ENCODE assay signal across 26 mouse cellular contexts in the genomic region with DNA sequence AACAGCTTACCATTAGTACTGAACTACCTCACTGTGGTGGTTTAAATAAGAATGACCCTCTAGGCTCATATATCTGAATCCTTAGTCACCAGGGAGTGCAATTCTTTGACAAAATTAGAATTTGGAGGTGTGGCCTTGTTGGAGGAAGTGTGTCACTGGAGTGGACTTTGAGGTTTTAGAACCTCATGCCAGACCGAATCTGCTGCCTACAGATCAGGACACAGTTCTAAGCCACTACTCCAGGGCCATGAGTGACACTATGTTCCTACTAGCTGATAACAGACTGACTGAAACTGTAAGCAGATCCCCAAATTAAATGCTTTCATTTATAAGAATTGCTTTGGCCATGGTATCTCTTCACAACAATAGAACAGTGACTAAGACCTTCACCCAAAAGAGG. TPM values are rescaled to one million over a fixed set of nuclear protein-coding genes. Genes with fewer than 3 reads are reported as not detected.
DNase-seq lines count a peak whose midpoint lies in the region; ATAC-seq and TF ChIP-seq lines count a peak whose summit lies in the region.
"Had no signal": no experiment of that assay in that cellular context is flagged by ENCODE, and none has a peak within 500 bp of the region (broad histone marks: within the 10 kb centered on the region; RNA-seq: fewer than 3 reads in every experiment).

No protein-coding gene starts in this region.

- ATAC-seq in liver, postnatal 0 days, result no peak
- ATAC-seq in hindbrain, embryonic 14.5 days (ENCODE audit: low FRiP score), result no peak
- ATAC-seq: forebrain, embryonic 15.5 days; hindbrain, embryonic 16.5 days; intestine, embryonic 15.5 days had no signal

- H3K36me3 ChIP-seq in liver, adult 2 months (ENCODE audit: control insufficient read depth, insufficient read depth, low read length), result peaks cover 38% of the 10 kb centered on the region
- H3K36me3 ChIP-seq in liver, postnatal 0 days (replicated peaks; ENCODE audit: insufficient read depth, low read length), result peaks cover 15% of the 10 kb centered on the region
- peaks cover 79% of the 10 kb centered on the region for H3K36me3 ChIP-seq in hindbrain, embryonic 14.5 days (replicated peaks; ENCODE audit: control insufficient read depth, insufficient read depth)

- TF ChIP-seq CTCF in liver, adult 2 months (IDR thresholded peaks at IDR 0.05; ENCODE audit: low read depth, low read length), result no peak
- no peak for TF ChIP-seq CTCF in liver, postnatal 0 days (IDR thresholded peaks at IDR 0.05; ENCODE audit: low read depth)

- no peak overlapping the region for H3K4me2 ChIP-seq in liver, postnatal 0 days (ENCODE audit: low read depth, low read length)
- H3K4me2 ChIP-seq in hindbrain, embryonic 14.5 days (replicated peaks), result no peak overlapping the region
- H3K4me2 ChIP-seq: embryonic facial prominence, embryonic 13.5 days; forebrain, embryonic 12.5 days; forebrain, embryonic 15.5 days; heart, embryonic 11.5 days; hindbrain, embryonic 12.5 days; intestine, embryonic 15.5 days had no signal

- no peaks in the 10 kb centered on the region for H3K9me3 ChIP-seq in liver, postnatal 0 days (ENCODE audit: low read length)
- H3K9me3 ChIP-seq in hindbrain, embryonic 14.5 days (ENCODE audit: control insufficient read depth, low read length), result no peaks in the 10 kb centered on the region
- H3K9me3 ChIP-seq: embryonic facial prominence, embryonic 10.5 days; embryonic facial prominence, embryonic 13.5 days; forebrain, embryonic 12.5 days; forebrain, embryonic 15.5 days; G1E; hindbrain, embryonic 12.5 days; intestine, embryonic 15.5 days had no signal

- peaks cover 11% of the 10 kb centered on the region; the same call in 1 of the 2 replicates for H3K4me1 ChIP-seq in liver, adult 2 months (ENCODE audit: control insufficient read depth, insufficient read depth, low read length)
- H3K4me1 ChIP-seq in liver, postnatal 0 days (ENCODE audit: insufficient read depth), result no peaks in the 10 kb centered on the region
- H3K4me1 ChIP-seq in hindbrain, embryonic 14.5 days (replicated peaks; ENCODE audit: control insufficient read depth, insufficient read depth, low read length), result no peaks in the 10 kb centered on the region
- H3K4me1 ChIP-seq: embryonic facial prominence, embryonic 10.5 days; embryonic facial prominence, embryonic 13.5 days; forebrain, embryonic 12.5 days; forebrain, embryonic 15.5 days; hindbrain, embryonic 12.5 days; intestine, embryonic 15.5 days had no signal

- H3K9ac ChIP-seq in liver, adult 2 months (ENCODE audit: low read depth, low read length), result no peak overlapping the region
- no peak overlapping the region for H3K9ac ChIP-seq in liver, postnatal 0 days (replicated peaks)
- H3K9ac ChIP-seq in hindbrain, embryonic 14.5 days, result no peak overlapping the region
- H3K9ac ChIP-seq: embryonic facial prominence, embryonic 13.5 days; forebrain, embryonic 12.5 days; forebrain, embryonic 15.5 days; hindbrain, embryonic 12.5 days; intestine, embryonic 15.5 days had no signal

- no peaks in the 10 kb centered on the region for H3K27me3 ChIP-seq in liver, adult 2 months (ENCODE audit: control insufficient read depth, insufficient read depth, low read length)
- H3K27me3 ChIP-seq in liver, postnatal 0 days (ENCODE audit: insufficient read depth, low read length), result no peaks in the 10 kb centered on the region
- H3K27me3 ChIP-seq in hindbrain, embryonic 14.5 days (ENCODE audit: control insufficient read depth, insufficient read depth, low read length), result no peaks in the 10 kb centered on the region
- H3K27me3 ChIP-seq: CH12.LX; embryonic facial prominence, embryonic 13.5 days; forebrain, embryonic 12.5 days; forebrain, embryonic 15.5 days; hindbrain, embryonic 12.5 days; intestine, embryonic 15.5 days had no signal

- WGBS in liver, adult 2 months, result 22% methylated on average over 1 of the region's 1 CpGs
- 63% methylated on average over 1 of the region's 1 CpGs for WGBS in liver, postnatal 0 days (ENCODE audit: insufficient replicate concordance)
- 86% methylated on average over 1 of the region's 1 CpGs for WGBS in hindbrain, embryonic 14.5 days

- H3K27ac ChIP-seq in liver, adult 2 months (replicated peaks; ENCODE audit: insufficient read depth, low read depth, low read length), result no peak overlapping the region
- no peak overlapping the region for H3K27ac ChIP-seq in liver, postnatal 0 days (ENCODE audit: low read depth)
- H3K27ac ChIP-seq in hindbrain, embryonic 14.5 days, result no peak overlapping the region
- H3K27ac ChIP-seq: embryonic facial prominence, embryonic 10.5 days; embryonic facial prominence, embryonic 13.5 days; forebrain, embryonic 12.5 days; forebrain, embryonic 15.5 days; hindbrain, embryonic 12.5 days; intestine, embryonic 15.5 days had no signal

- no peaks in the 10 kb centered on the region for H3K79me2 ChIP-seq in liver, adult 2 months (ENCODE audit: control insufficient read depth, insufficient read depth, low read length)

- DNase-seq in liver, adult 2 months (ENCODE audit: extremely low read depth, low read depth, low spot score), result peak; percentile 91
- DNase-seq in liver, postnatal 0 days, result no peak
- DNase-seq in 3134 (ENCODE audit: extremely low read depth, insufficient read length, low spot score) (peak; percentile 13), 416B (ENCODE audit: low read depth) (peak; percentile 68)
- no peak for DNase-seq in thymus, postnatal 25 days
- DNase-seq in hindbrain, embryonic 14.5 days (ENCODE audit: low spot score), result no peak
- DNase-seq: adrenal gland, adult 2 months; adrenal gland, postnatal 14 days; B cell, adult 2 months; cerebellum, adult 11-12 months; cerebellum, adult 8-10 months; cerebellum, postnatal 10 days; cerebellum, postnatal 36 days; embryo, embryonic 11 days; gastrocnemius, postnatal 25 days had no signal

- no peak for TF ChIP-seq POLR2A in liver, adult 2 months (IDR thresholded peaks at IDR 0.05; ENCODE audit: extremely low read depth, insufficient read depth, low read length)

- H3K4me3 ChIP-seq in liver, adult 2 months (ENCODE audit: insufficient read depth, low read depth, low read length), result no peak overlapping the region
- no peak overlapping the region for H3K4me3 ChIP-seq in liver, postnatal 0 days (ENCODE audit: low read depth, low read length)
- H3K4me3 ChIP-seq in hindbrain, embryonic 14.5 days (replicated peaks; ENCODE audit: low read length), result no peak overlapping the region
- H3K4me3 ChIP-seq: embryonic facial prominence, embryonic 10.5 days; embryonic facial prominence, embryonic 13.5 days; erythroblast, embryonic 14.5 days; forebrain, embryonic 12.5 days; forebrain, embryonic 15.5 days; hindbrain, embryonic 12.5 days; intestine, embryonic 15.5 days had no signal

- no peak for TF ChIP-seq EP300 in liver, postnatal 0 days (IDR thresholded peaks at IDR 0.05; ENCODE audit: low read depth)

RNA-seq across cellular contexts. Expression of gene Tbce, which starts 10.4 kb away (rescaled TPM):
- 33.7 and 36.2 TPM in 2 replicates for total RNA-seq in liver, adult 2 months (2014; rRNA removed)
- 7.6 and 11.9 TPM in 2 replicates for polyA plus RNA-seq in liver, adult 2 months (2012; rRNA removed)
- polyA plus RNA-seq in liver, postnatal 0 days (2015; fragmentation: Nextera tagmentation; extraction: Ambion mirVana), result 17.1 and 22.1 TPM in 2 replicates
- 108 and 111 TPM in 2 replicates for polyA plus RNA-seq in hindbrain, embryonic 14.5 days (2014; fragmentation: Nextera tagmentation; extraction: Ambion mirVana)

RNA-seq across cellular contexts. Expression of gene Arid4b, which starts 13.2 kb away (rescaled TPM):
- 13.5 and 14.5 TPM in 2 replicates for total RNA-seq in liver, adult 2 months (2014; rRNA removed)
- 1.8 and 3.0 TPM in 2 replicates for polyA plus RNA-seq in liver, adult 2 months (2012; rRNA removed)
- polyA plus RNA-seq in liver, postnatal 0 days (2015; fragmentation: Nextera tagmentation; extraction: Ambion mirVana), result 17.1 and 19.6 TPM in 2 replicates
- polyA plus RNA-seq in hindbrain, embryonic 14.5 days (2014; fragmentation: Nextera tagmentation; extraction: Ambion mirVana), result 62.6 and 65.8 TPM in 2 replicates

RNA-seq across cellular contexts. Expression of gene Ggps1, which starts 13.4 kb away (rescaled TPM):
- total RNA-seq in liver, adult 2 months (2014; rRNA removed), result 11.0 and 12.2 TPM in 2 replicates
- polyA plus RNA-seq in liver, adult 2 months (2012; rRNA removed), result 3.3 and 4.4 TPM in 2 replicates
- polyA plus RNA-seq in liver, postnatal 0 days (2015; fragmentation: Nextera tagmentation; extraction: Ambion mirVana), result 9.0 and 10.2 TPM in 2 replicates
- polyA plus RNA-seq in hindbrain, embryonic 14.5 days (2014; fragmentation: Nextera tagmentation; extraction: Ambion mirVana), result 87.9 and 88.6 TPM in 2 replicates

Comparison
In these comparisons a context has a peak if more than half of its experiments do, and no peak if none do; other contexts are left out.
1. DNase-seq: peak in liver, adult 2 months (single experiment), 3134 (single experiment) and 416B (single experiment); none in liver, postnatal 0 days (single experiment), thymus, postnatal 25 days (single experiment) and hindbrain, embryonic 14.5 days (single experiment).